In genomic region chr12:3418761-3419160, GRCm38 (mm10) we compare ENCODE assay signal across 25 mouse cellular contexts.
"Had no signal": no experiment of that assay in that cellular context is flagged by ENCODE, and none has a peak within 500 bp of the region (broad histone marks: within the 10 kb centered on the region; RNA-seq: fewer than 3 reads in every experiment).

No protein-coding gene starts in this region.

- H3K27me3 ChIP-seq: heart, embryonic 12.5 days; hindbrain, embryonic 12.5 days; intestine, embryonic 15.5 days; limb, embryonic 13.5 days; limb, embryonic 15.5 days; liver, embryonic 12.5 days had no signal

- H3K27ac ChIP-seq: heart, embryonic 10.5 days; hindbrain, embryonic 10.5 days; hindbrain, embryonic 12.5 days; hindbrain, embryonic 14.5 days; intestine, embryonic 15.5 days; limb, embryonic 13.5 days; limb, embryonic 15.5 days; liver, embryonic 12.5 days; liver, embryonic 14.5 days had no signal

- H3K9ac ChIP-seq: heart, embryonic 12.5 days; hindbrain, embryonic 12.5 days; hindbrain, embryonic 14.5 days; intestine, embryonic 15.5 days; limb, embryonic 13.5 days; limb, embryonic 15.5 days; liver, embryonic 12.5 days; liver, embryonic 14.5 days had no signal

- H3K4me1 ChIP-seq: heart, embryonic 10.5 days; heart, embryonic 12.5 days; hindbrain, embryonic 10.5 days; hindbrain, embryonic 12.5 days; intestine, embryonic 15.5 days; limb, embryonic 13.5 days; limb, embryonic 15.5 days had no signal

- DNase-seq: gastrocnemius, postnatal 14 days; gastrocnemius, postnatal 36 days; heart, adult 18-20 months; heart, postnatal 10 days; heart, postnatal 4 days; kidney, adult 18-20 months; kidney, adult 8-10 months; kidney, postnatal 10 days; kidney, postnatal 25 days; layer of hippocampus, adult 9-11 months; layer of hippocampus, postnatal 36 days; left cerebral cortex, postnatal 4 days had no signal

- H3K4me2 ChIP-seq: heart, embryonic 12.5 days; hindbrain, embryonic 12.5 days; hindbrain, embryonic 14.5 days; intestine, embryonic 15.5 days; limb, embryonic 13.5 days; limb, embryonic 15.5 days; liver, embryonic 12.5 days had no signal

- H3K9me3 ChIP-seq: heart, embryonic 10.5 days; heart, embryonic 12.5 days; hindbrain, embryonic 12.5 days; intestine, embryonic 15.5 days; limb, embryonic 13.5 days; limb, embryonic 15.5 days; liver, embryonic 12.5 days had no signal

- H3K4me3 ChIP-seq: heart, embryonic 10.5 days; heart, embryonic 12.5 days; hindbrain, embryonic 10.5 days; hindbrain, embryonic 12.5 days; intestine, embryonic 15.5 days; limb, embryonic 13.5 days; limb, embryonic 15.5 days; liver, embryonic 12.5 days had no signal

- ATAC-seq: hindbrain, embryonic 16.5 days; inflammation-experienced regulatory T-cells, adult 6 months; intestine, embryonic 15.5 days; intestine, postnatal 0 days; liver, embryonic 12.5 days had no signal
